ENCODE assay signal across 9 mouse cellular contexts in genomic region chr7:44471880-44472557, GRCm38 (mm10). TPM values are rescaled to one million over a fixed set of nuclear protein-coding genes. Genes with fewer than 3 reads are reported as not detected.
A peak's percentile ranks its signal among the peaks of the same experiment; 100 is the strongest.
DNase-seq lines count a peak whose midpoint lies in the region; ATAC-seq and TF ChIP-seq lines count a peak whose summit lies in the region.
"Had no signal": no experiment of that assay in that cellular context is flagged by ENCODE, and none has a peak within 500 bp of the region (broad histone marks: within the 10 kb centered on the region; RNA-seq: fewer than 3 reads in every experiment).

No protein-coding gene starts in this region.

- H3K4me2 ChIP-seq in liver, embryonic 11.5 days: no peak overlapping the region
- H3K4me2 ChIP-seq in heart, embryonic 12.5 days: peak overlapping the region; percentile 91
- no peak overlapping the region for H3K4me2 ChIP-seq in lung, postnatal 0 days (replicated peaks; ENCODE audit: low read depth, low read length)
- no peak overlapping the region for H3K4me2 ChIP-seq in forebrain, postnatal 0 days (ENCODE audit: low read depth)
- H3K4me2 ChIP-seq: limb, embryonic 12.5 days had no signal

- no peaks in the 10 kb centered on the region for H3K9me3 ChIP-seq in liver, embryonic 11.5 days (ENCODE audit: control insufficient read depth, low read length)
- no peaks in the 10 kb centered on the region for H3K9me3 ChIP-seq in heart, embryonic 12.5 days (replicated peaks)
- no peaks in the 10 kb centered on the region for H3K9me3 ChIP-seq in lung, postnatal 0 days (ENCODE audit: low read length)
- H3K9me3 ChIP-seq in forebrain, postnatal 0 days (ENCODE audit: low read length): no peaks in the 10 kb centered on the region
- H3K9me3 ChIP-seq: limb, embryonic 12.5 days had no signal

- DNase-seq in liver, embryonic 11.5 days (ENCODE audit: low spot score): no peak
- no peak for DNase-seq in liver
- DNase-seq in lung, postnatal 0 days (ENCODE audit: low spot score): peak; percentile 87
- no peak for DNase-seq in forebrain, postnatal 0 days
- DNase-seq in thymus, postnatal 25 days: no peak

- peak; percentile 70; the same call in 1 of the 2 replicates for TF ChIP-seq EP300 in lung, postnatal 0 days (IDR thresholded peaks at IDR 0.05)

- peak overlapping the region; percentile 96 for H3K27ac ChIP-seq in liver, embryonic 11.5 days (ENCODE audit: low read depth, low read length)
- no peak overlapping the region for H3K27ac ChIP-seq in embryonic fibroblast, embryonic 13.5 days (ENCODE audit: insufficient read depth, low read length)
- H3K27ac ChIP-seq in heart, embryonic 12.5 days (ENCODE audit: poor library complexity, severe bottlenecking): peak overlapping the region; percentile 100
- peak overlapping the region; percentile 55 for H3K27ac ChIP-seq in lung, postnatal 0 days (ENCODE audit: low read length)
- no peak overlapping the region for H3K27ac ChIP-seq in forebrain, postnatal 0 days (ENCODE audit: low read depth, low read length)
- H3K27ac ChIP-seq: limb, embryonic 12.5 days had no signal

- TF ChIP-seq CTCF in embryonic fibroblast, embryonic 13.5 days (IDR thresholded peaks at IDR 0.05; ENCODE audit: borderline replicate concordance, insufficient read depth, low read length): no peak
- TF ChIP-seq CTCF in lung, postnatal 0 days (IDR thresholded peaks at IDR 0.05): no peak
- no peak for TF ChIP-seq CTCF in forebrain, postnatal 0 days (IDR thresholded peaks at IDR 0.05; ENCODE audit: low read depth)

- no peak overlapping the region for H3K4me3 ChIP-seq in liver, embryonic 11.5 days (ENCODE audit: low read depth, low read length)
- H3K4me3 ChIP-seq in embryonic fibroblast, embryonic 13.5 days (ENCODE audit: insufficient read depth, low read length): no peak overlapping the region
- H3K4me3 ChIP-seq in heart, embryonic 12.5 days: peak overlapping the region; percentile 63
- no peak overlapping the region for H3K4me3 ChIP-seq in lung, postnatal 0 days (ENCODE audit: low read depth, low read length)
- no peak overlapping the region for H3K4me3 ChIP-seq in forebrain, postnatal 0 days (ENCODE audit: low read depth, low read length)
- H3K4me3 ChIP-seq: limb, embryonic 12.5 days had no signal

- H3K4me1 ChIP-seq in liver, embryonic 11.5 days (replicated peaks; ENCODE audit: control insufficient read depth, insufficient read depth, low read length): peaks cover 44% of the 10 kb centered on the region
- H3K4me1 ChIP-seq in embryonic fibroblast, embryonic 13.5 days (ENCODE audit: control insufficient read depth, insufficient read depth, low read length): no peaks in the 10 kb centered on the region
- H3K4me1 ChIP-seq in heart, embryonic 12.5 days (replicated peaks): peaks cover 71% of the 10 kb centered on the region
- H3K4me1 ChIP-seq in lung, postnatal 0 days (ENCODE audit: insufficient read depth, low read depth, low read length): peaks cover 28% of the 10 kb centered on the region
- peaks cover 26% of the 10 kb centered on the region for H3K4me1 ChIP-seq in forebrain, postnatal 0 days (ENCODE audit: insufficient read depth)

- no peak for ATAC-seq in liver, embryonic 11.5 days (replicated peaks; ENCODE audit: low FRiP score)
- ATAC-seq in heart, embryonic 12.5 days (ENCODE audit: insufficient number of reproducible peaks, low FRiP score): peak; percentile 40
- ATAC-seq in lung, postnatal 0 days: peak; percentile 48
- ATAC-seq in forebrain, postnatal 0 days: no peak
- ATAC-seq: inflammation-experienced regulatory T-cells, adult 6 months had no signal

- 48% methylated on average over 6 of the region's 6 CpGs for WGBS in liver, embryonic 11.5 days
- 12% methylated on average over 6 of the region's 6 CpGs for WGBS in heart, embryonic 12.5 days
- 22% methylated on average over 6 of the region's 6 CpGs for WGBS in lung, postnatal 0 days
- WGBS in forebrain, postnatal 0 days: 38% methylated on average over 6 of the region's 6 CpGs

- TF ChIP-seq POLR2A in embryonic fibroblast, embryonic 13.5 days (IDR thresholded peaks at IDR 0.05; ENCODE audit: low read depth, low read length): peak; percentile 38; the same call in 1 of the 2 replicates

- no peak overlapping the region for H3K9ac ChIP-seq in liver, embryonic 11.5 days (ENCODE audit: low read depth, low read length)
- peak overlapping the region; percentile 60 for H3K9ac ChIP-seq in heart, embryonic 12.5 days
- no peak overlapping the region for H3K9ac ChIP-seq in lung, postnatal 0 days (replicated peaks; ENCODE audit: low read depth)
- H3K9ac ChIP-seq in forebrain, postnatal 0 days: no peak overlapping the region
- H3K9ac ChIP-seq: limb, embryonic 12.5 days had no signal

- H3K27me3 ChIP-seq in liver, embryonic 11.5 days (replicated peaks; ENCODE audit: control insufficient read depth, insufficient read depth, low read length): peaks cover 29% of the 10 kb centered on the region
- H3K27me3 ChIP-seq in heart, embryonic 12.5 days (replicated peaks): no peaks in the 10 kb centered on the region
- H3K27me3 ChIP-seq in lung, postnatal 0 days (replicated peaks; ENCODE audit: insufficient read depth, low read length): no peaks in the 10 kb centered on the region
- H3K27me3 ChIP-seq in forebrain, postnatal 0 days (ENCODE audit: insufficient read depth, low read length): peaks cover 2% of the 10 kb centered on the region; the same call in 1 of the 2 replicates

- peaks cover 4% of the 10 kb centered on the region for H3K36me3 ChIP-seq in liver, embryonic 11.5 days (ENCODE audit: control insufficient read depth, insufficient read depth, low read length)
- H3K36me3 ChIP-seq in heart, embryonic 12.5 days: peaks cover 6% of the 10 kb centered on the region; the same call in 1 of the 2 replicates
- H3K36me3 ChIP-seq in lung, postnatal 0 days (ENCODE audit: insufficient read depth, low read length): no peaks in the 10 kb centered on the region
- no peaks in the 10 kb centered on the region for H3K36me3 ChIP-seq in forebrain, postnatal 0 days (ENCODE audit: insufficient read depth)
- H3K36me3 ChIP-seq: limb, embryonic 12.5 days had no signal

RNA-seq across cellular contexts. Expression of gene Josd2, which starts 4.2 kb away (rescaled TPM):
- polyA plus RNA-seq in liver, embryonic 11.5 days (2014; fragmentation: Nextera tagmentation; extraction: Ambion mirVana): 145 and 146 TPM in 2 replicates
- polyA plus RNA-seq in embryonic fibroblast, embryonic 13.5 days (2011; ENCODE audit: insufficient read length, low read depth, missing spikeins): 53.0 and 53.9 TPM in 2 replicates
- 141 and 145 TPM in 2 replicates for polyA plus RNA-seq in heart, embryonic 12.5 days (2016; fragmentation: Nextera tagmentation; extraction: Ambion mirVana)
- 93.7 and 110 TPM in 2 replicates for polyA plus RNA-seq in lung, postnatal 0 days (2015; fragmentation: Nextera tagmentation; extraction: Ambion mirVana)
- 27.6 and 39.3 TPM in 2 replicates for total RNA-seq in forebrain, postnatal 0 days (2014; rRNA removed)
- 28.6 and 31.7 TPM in 2 replicates for polyA plus RNA-seq in forebrain, postnatal 0 days (2015; fragmentation: Nextera tagmentation; extraction: Ambion mirVana)

RNA-seq across cellular contexts. Expression of gene Aspdh, which starts 6.8 kb away (rescaled TPM):
- polyA plus RNA-seq in liver, embryonic 11.5 days (2014; fragmentation: Nextera tagmentation; extraction: Ambion mirVana): 5.6 and 6.4 TPM in 2 replicates
- polyA plus RNA-seq in embryonic fibroblast, embryonic 13.5 days (2011; ENCODE audit: insufficient read length, low read depth, missing spikeins): not detected in 2 replicates
- 0.46 and 1.5 TPM in 2 replicates for polyA plus RNA-seq in heart, embryonic 12.5 days (2016; fragmentation: Nextera tagmentation; extraction: Ambion mirVana)
- polyA plus RNA-seq in lung, postnatal 0 days (2015; fragmentation: Nextera tagmentation; extraction: Ambion mirVana): not detected in 2 replicates
- total RNA-seq in forebrain, postnatal 0 days (2014; rRNA removed): 4.4 and 20.3 TPM in 2 replicates
- polyA plus RNA-seq in forebrain, postnatal 0 days (2015; fragmentation: Nextera tagmentation; extraction: Ambion mirVana): 1.6 and 2.2 TPM in 2 replicates
- polyA plus RNA-seq: inflammation-experienced regulatory T-cells, adult 6 months had no signal

RNA-seq across cellular contexts. Expression of gene Emc10, which starts 24.3 kb away (rescaled TPM):
- 72.8 and 75.2 TPM in 2 replicates for polyA plus RNA-seq in liver, embryonic 11.5 days (2014; fragmentation: Nextera tagmentation; extraction: Ambion mirVana)
- 100 and 111 TPM in 2 replicates for polyA plus RNA-seq in embryonic fibroblast, embryonic 13.5 days (2011; ENCODE audit: insufficient read length, low read depth, missing spikeins)
- polyA plus RNA-seq in heart, embryonic 12.5 days (2016; fragmentation: Nextera tagmentation; extraction: Ambion mirVana): 111 and 114 TPM in 2 replicates
- 59.3 and 69.2 TPM in 2 replicates for polyA plus RNA-seq in lung, postnatal 0 days (2015; fragmentation: Nextera tagmentation; extraction: Ambion mirVana)
- 212 and 238 TPM in 2 replicates for total RNA-seq in forebrain, postnatal 0 days (2014; rRNA removed)
- 168 and 171 TPM in 2 replicates for polyA plus RNA-seq in forebrain, postnatal 0 days (2015; fragmentation: Nextera tagmentation; extraction: Ambion mirVana)

RNA-seq across cellular contexts. Expression of gene Fam71e1, which starts 24.4 kb away (rescaled TPM):
- polyA plus RNA-seq in liver, embryonic 11.5 days (2014; fragmentation: Nextera tagmentation; extraction: Ambion mirVana): 4.7 and 5.9 TPM in 2 replicates
- polyA plus RNA-seq in embryonic fibroblast, embryonic 13.5 days (2011; ENCODE audit: insufficient read length, low read depth, missing spikeins): 2.7 and 4.4 TPM in 2 replicates
- polyA plus RNA-seq in heart, embryonic 12.5 days (2016; fragmentation: Nextera tagmentation; extraction: Ambion mirVana): 10.1 and 12.7 TPM in 2 replicates
- 11.4 and 12.0 TPM in 2 replicates for polyA plus RNA-seq in lung, postnatal 0 days (2015; fragmentation: Nextera tagmentation; extraction: Ambion mirVana)
- 21.1 and 22.0 TPM in 2 replicates for total RNA-seq in forebrain, postnatal 0 days (2014; rRNA removed)
- polyA plus RNA-seq in forebrain, postnatal 0 days (2015; fragmentation: Nextera tagmentation; extraction: Ambion mirVana): 23.1 and 27.2 TPM in 2 replicates

RNA-seq across cellular contexts. Expression of gene Lrrc4b, which starts 43.2 kb away (rescaled TPM):
- 0.25 and 0.52 TPM in 2 replicates for polyA plus RNA-seq in liver, embryonic 11.5 days (2014; fragmentation: Nextera tagmentation; extraction: Ambion mirVana)
- 0.32 TPM in 1 of 2 replicates, not detected in the other for polyA plus RNA-seq in embryonic fibroblast, embryonic 13.5 days (2011; ENCODE audit: insufficient read length, low read depth, missing spikeins)
- 2.3 and 2.4 TPM in 2 replicates for polyA plus RNA-seq in heart, embryonic 12.5 days (2016; fragmentation: Nextera tagmentation; extraction: Ambion mirVana)
- polyA plus RNA-seq in lung, postnatal 0 days (2015; fragmentation: Nextera tagmentation; extraction: Ambion mirVana): 0.51 and 0.76 TPM in 2 replicates
- total RNA-seq in forebrain, postnatal 0 days (2014; rRNA removed): 347 and 391 TPM in 2 replicates
- polyA plus RNA-seq in forebrain, postnatal 0 days (2015; fragmentation: Nextera tagmentation; extraction: Ambion mirVana): 19.5 and 22.2 TPM in 2 replicates
- polyA plus RNA-seq: inflammation-experienced regulatory T-cells, adult 6 months had no signal

Comparison
In these comparisons a context has a peak if more than half of its experiments do, and no peak if none do; other contexts are left out.
1. ATAC-seq: peak in heart, embryonic 12.5 days (single experiment) and lung, postnatal 0 days (single experiment); none in liver, embryonic 11.5 days (single experiment) and forebrain, postnatal 0 days (single experiment).
2. H3K27ac ChIP-seq: peak in liver, embryonic 11.5 days (single experiment), heart, embryonic 12.5 days (single experiment) and lung, postnatal 0 days (single experiment); none in embryonic fibroblast, embryonic 13.5 days (single experiment) and forebrain, postnatal 0 days (single experiment).